Mouse (Mus musculus): ENCODE results near the gene Acaa1b. TPM values are rescaled to one million over a fixed set of nuclear protein-coding genes. Genes with fewer than 3 reads are reported as not detected.

Gene Acaa1b
- total RNA-seq (2021), result 1 to 10 TPM; 1.8 TPM
- long read RNA-seq, experiment 1, partial matches to known transcripts, result 0 of 1 reads
- long read RNA-seq, experiment 1, other reads (novel, unspliced or antisense), result 1 of 1 reads
- long read RNA-seq, experiment 2, partial matches to known transcripts, result 0 of 3 reads
- long read RNA-seq, experiment 2, other reads (novel, unspliced or antisense), result 3 of 3 reads

- peak; percentile 66 to 72 for DNase-seq (ENCODE audit: extremely low spot score in 1 of 2, low spot score in 2 of 2)
- Histone ChIP-seq H3K4me3 (peak within 1 kb of the TSS; percentile 43), H3K27ac (no peak within 1 kb of the TSS)
- intact Hi-C loops (cut with DNase I), result loop anchor here (5.0 kb wide), 1 partner anchor 196 kb away; no protein-coding TSS in a partner anchor
- peak; percentile 61 for TF ChIP-seq CTCF (IDR thresholded peaks at IDR 0.05)
These were observed at the start of gene Acaa1b for GRCm38 (mm10) chr9:119156278-119157201. Gene Acaa1b, minus strand, starts transcription at chr9:119157093.

- Histone ChIP-seq H3K4me3 (no peak overlapping the region), H3K27ac (no peak overlapping the region)
- TF ChIP-seq CTCF (IDR thresholded peaks at IDR 0.05), result no peak
- no peak for DNase-seq (ENCODE audit: extremely low spot score in 1 of 2, low spot score in 2 of 2)
- intact Hi-C loops (cut with DNase I), result no loop called here
These were observed 49.8 kb upstream of the Acaa1b start for GRCm38 (mm10) chr9:119206666-119207065.

GRCm38 (mm10) chr9:119205756-119206155 is 48.9 kb upstream of the Acaa1b start:
- TF ChIP-seq CTCF (IDR thresholded peaks at IDR 0.05), result no peak
- intact Hi-C loops (cut with DNase I), result no loop called here
- Histone ChIP-seq H3K4me3 (no peak overlapping the region), H3K27ac (no peak overlapping the region)
- DNase-seq (ENCODE audit: extremely low spot score in 1 of 2, low spot score in 2 of 2), result no peak

- intact Hi-C loops (cut with DNase I), result no loop called here
- no peak for TF ChIP-seq CTCF (IDR thresholded peaks at IDR 0.05)
- no peak for DNase-seq (ENCODE audit: extremely low spot score in 1 of 2, low spot score in 2 of 2)
- H3K4me3 ChIP-seq, result no peak overlapping the region
- H3K27ac ChIP-seq, result no peak overlapping the region
These were observed 46.7 kb upstream of the Acaa1b start for GRCm38 (mm10) chr9:119203617-119204016.

- no peak for DNase-seq (ENCODE audit: extremely low spot score in 1 of 2, low spot score in 2 of 2)
- no peak overlapping the region for H3K4me3 ChIP-seq
- intact Hi-C loops (cut with DNase I), result no loop called here
- no peak overlapping the region for H3K27ac ChIP-seq
- no peak for TF ChIP-seq CTCF (IDR thresholded peaks at IDR 0.05)
These were observed 44.8 kb upstream of the Acaa1b start for GRCm38 (mm10) chr9:119201653-119202052.

GRCm38 (mm10) chr9:119199151-119199861 is 42.4 kb upstream of the Acaa1b start:
- intact Hi-C loops (cut with DNase I), result no loop called here
- TF ChIP-seq CTCF (IDR thresholded peaks at IDR 0.05), result no peak
- no peak for DNase-seq (ENCODE audit: extremely low spot score in 1 of 2, low spot score in 2 of 2)
- no peak overlapping the region for H3K4me3 ChIP-seq
- no peak overlapping the region for H3K27ac ChIP-seq

- TF ChIP-seq CTCF (IDR thresholded peaks at IDR 0.05), result peak; percentile 64
- intact Hi-C loops (cut with DNase I), result no loop called here
These were observed 35.5 kb upstream of the Acaa1b start for GRCm38 (mm10) chr9:119192202-119192990.

GRCm38 (mm10) chr9:119181241-119181728 is 24.4 kb upstream of the Acaa1b start:
- H3K4me3 ChIP-seq, result no peak overlapping the region
- TF ChIP-seq CTCF (IDR thresholded peaks at IDR 0.05), result no peak
- no peak for DNase-seq (ENCODE audit: extremely low spot score in 1 of 2, low spot score in 2 of 2)

More at GRCm38 (mm10) chr9:119192202-119192990, 35.5 kb upstream of the Acaa1b start:
- H3K27ac ChIP-seq, result no peak overlapping the region
- H3K4me3 ChIP-seq, result no peak overlapping the region
- peak; percentile 31 to 43 for DNase-seq (ENCODE audit: extremely low spot score in 1 of 2, low spot score in 2 of 2)

GRCm38 (mm10) chr9:119179292-119179691 is 22.4 kb upstream of the Acaa1b start:
- intact Hi-C loops (cut with DNase I), result no loop called here
- H3K4me3 ChIP-seq, result no peak overlapping the region
- no peak for TF ChIP-seq CTCF (IDR thresholded peaks at IDR 0.05)
- no peak overlapping the region for H3K27ac ChIP-seq
- DNase-seq (ENCODE audit: extremely low spot score in 1 of 2, low spot score in 2 of 2), result no peak

More at GRCm38 (mm10) chr9:119181241-119181728, 24.4 kb upstream of the Acaa1b start:
- no peak overlapping the region for H3K27ac ChIP-seq
- intact Hi-C loops (cut with DNase I), result no loop called here

GRCm38 (mm10) chr9:119167608-119168007 is 10.7 kb upstream of the Acaa1b start:
- intact Hi-C loops (cut with DNase I), result no loop called here
- no peak for DNase-seq (ENCODE audit: extremely low spot score in 1 of 2, low spot score in 2 of 2)
- Histone ChIP-seq H3K27ac (no peak overlapping the region), H3K4me3 (no peak overlapping the region)
- TF ChIP-seq CTCF (IDR thresholded peaks at IDR 0.05), result no peak

- Histone ChIP-seq H3K4me3 (no peak overlapping the region), H3K27ac (no peak overlapping the region)
- no peak for DNase-seq (ENCODE audit: extremely low spot score in 1 of 2, low spot score in 2 of 2)
- intact Hi-C loops (cut with DNase I), result no loop called here
- no peak for TF ChIP-seq CTCF (IDR thresholded peaks at IDR 0.05)
These were observed 8.7 kb upstream of the Acaa1b start for GRCm38 (mm10) chr9:119165548-119165947.
